Mouse (Mus musculus): ENCODE measurements around the gene Cdcp2.

Gene Cdcp2

GRCm38 (mm10) chr4:107130534-107130933 is 33.8 kb downstream of the Cdcp2 start:
- in situ Hi-C loops (cut with MboI): no loop called here

DNA sequence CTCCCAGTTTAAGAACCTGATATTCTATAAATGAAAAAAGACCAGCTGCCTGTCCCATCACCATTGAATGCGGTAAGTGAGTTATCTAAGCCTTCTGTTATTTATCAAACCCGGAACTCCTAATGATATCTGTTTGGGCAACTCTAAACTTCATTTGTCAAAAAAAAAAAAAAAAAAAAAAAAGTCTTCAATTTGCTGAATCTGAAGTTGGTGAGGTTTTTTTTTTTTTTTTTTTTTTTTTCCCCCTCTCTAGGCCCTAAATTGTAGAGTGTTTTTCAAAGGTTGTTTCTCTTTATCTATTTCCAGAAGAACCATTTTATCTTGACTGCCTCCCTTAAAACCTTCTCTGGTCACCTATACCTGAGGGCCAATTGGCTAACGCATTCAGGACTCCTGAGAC is 38.2 kb downstream of the Cdcp2 start:
- in situ Hi-C loops (cut with MboI): no loop called here

- in situ Hi-C loops (cut with MboI): no loop called here
Measured at GRCm38 (mm10) chr4:107135663-107136062, 39.0 kb downstream of the Cdcp2 start.

- in situ Hi-C loops (cut with MboI): no loop called here
Measured at GRCm38 (mm10) chr4:107136531-107136930, 39.8 kb downstream of the Cdcp2 start.

- in situ Hi-C loops (cut with MboI): no loop called here
Measured at GRCm38 (mm10) chr4:107138948-107139835, 42.5 kb downstream of the Cdcp2 start.

DNA sequence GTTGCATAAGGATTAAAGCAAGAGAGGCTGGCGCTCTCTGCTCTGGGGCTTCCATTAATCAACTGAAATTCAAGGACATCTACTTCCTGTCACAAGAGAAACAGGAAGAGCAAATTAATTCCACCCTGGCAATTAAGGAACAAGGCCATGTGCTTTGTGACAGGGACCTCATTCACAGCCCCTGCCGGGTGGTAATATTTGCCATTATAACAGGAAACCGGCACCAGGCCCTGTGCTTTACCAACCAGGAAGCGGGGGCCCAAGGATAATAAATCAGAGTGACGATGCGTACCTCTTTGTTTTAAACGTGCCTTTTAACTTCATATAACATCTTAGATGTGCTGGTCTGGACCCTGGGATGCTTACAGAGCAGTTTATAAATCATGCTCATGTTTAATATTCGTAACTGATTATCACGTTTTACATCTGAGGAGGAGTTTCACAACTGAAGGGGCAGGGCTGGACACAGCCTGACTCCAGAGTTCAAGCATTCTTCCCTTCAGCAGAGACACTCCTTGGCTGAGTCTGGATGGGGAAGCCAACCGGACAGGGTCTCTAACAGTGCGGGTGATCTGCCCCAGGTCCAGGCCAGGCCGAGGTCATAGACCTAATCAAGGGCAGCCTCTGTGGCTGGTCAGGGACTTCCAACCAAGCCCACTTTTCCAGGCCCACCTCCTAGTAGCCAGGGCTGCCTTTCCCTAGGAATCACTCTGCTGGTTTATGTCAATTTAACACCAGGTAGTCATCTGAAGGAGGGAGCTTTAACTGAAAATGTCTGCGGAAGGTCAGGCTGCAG is 43.3 kb downstream of the Cdcp2 start:
- in situ Hi-C loops (cut with MboI): no loop called here

DNA sequence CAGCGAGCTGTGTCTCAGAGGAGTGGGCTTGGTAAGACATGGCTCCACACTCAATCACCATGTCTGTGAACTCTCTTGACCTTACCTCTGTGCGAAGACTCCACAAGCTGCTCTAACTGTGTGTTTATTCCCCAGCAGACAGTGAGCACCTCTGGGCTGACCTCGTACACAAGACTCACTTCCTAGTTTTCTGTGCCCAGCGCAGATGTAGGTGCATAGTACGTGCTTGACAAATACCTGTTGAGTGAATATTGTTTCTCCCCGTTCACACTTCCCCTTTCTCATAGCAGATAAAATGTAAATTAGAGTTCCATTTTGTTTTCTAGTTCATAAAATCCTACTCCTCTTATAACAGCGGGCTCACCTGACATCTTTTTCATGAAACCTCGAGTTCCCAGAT is 46.8 kb downstream of the Cdcp2 start:
- in situ Hi-C loops (cut with MboI): no loop called here

DNA sequence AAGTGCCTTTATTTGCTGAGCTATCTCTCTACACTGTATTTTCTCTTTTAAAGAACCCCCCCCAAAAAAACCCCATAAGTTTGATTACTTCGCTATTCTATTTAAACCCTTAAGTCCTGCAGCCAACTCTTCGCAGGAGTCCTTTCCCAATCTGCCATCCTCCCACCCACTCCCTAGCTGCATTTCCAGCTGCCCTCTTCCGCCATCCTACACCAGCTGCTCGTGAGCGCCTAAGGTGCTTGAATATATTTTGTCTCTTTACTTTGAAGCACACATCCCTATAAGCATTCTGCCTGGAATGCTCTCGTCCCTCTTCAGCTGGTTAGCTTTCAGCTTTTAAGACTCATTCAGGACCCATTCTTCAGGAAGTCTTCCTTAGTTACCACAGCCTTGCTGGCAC is 54.3 kb downstream of the Cdcp2 start:
- in situ Hi-C loops (cut with MboI): loop anchor here (25.0 kb wide), 1 partner anchor 314 kb away; no protein-coding TSS in a partner anchor

DNA sequence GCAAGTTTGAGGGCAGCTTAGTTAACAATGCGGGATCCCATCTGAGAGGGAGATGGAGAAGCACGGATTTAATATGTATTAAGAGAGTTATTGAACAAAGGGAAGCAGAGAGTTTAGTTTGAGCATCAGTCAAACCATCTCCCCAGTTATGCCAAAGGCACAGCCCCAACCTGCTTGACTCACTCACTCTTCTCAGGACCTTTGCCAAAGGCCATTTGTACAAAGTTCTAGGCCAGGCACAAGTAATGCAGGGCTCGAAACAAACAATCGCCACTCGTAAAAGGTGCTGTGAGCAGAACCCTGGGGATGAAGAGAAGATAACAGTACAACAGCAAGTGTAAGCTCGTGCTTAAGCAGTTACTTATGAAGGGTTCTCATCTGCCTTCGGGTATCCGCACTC is 55.9 kb downstream of the Cdcp2 start:
- in situ Hi-C loops (cut with MboI): loop anchor here (25.0 kb wide), 1 partner anchor 315 kb away; no protein-coding TSS in a partner anchor

GRCm38 (mm10) chr4:107156983-107157401 is 60.3 kb downstream of the Cdcp2 start:
- in situ Hi-C loops (cut with MboI): loop anchor here (25.0 kb wide), 1 partner anchor 320 kb away; no protein-coding TSS in a partner anchor

DNA sequence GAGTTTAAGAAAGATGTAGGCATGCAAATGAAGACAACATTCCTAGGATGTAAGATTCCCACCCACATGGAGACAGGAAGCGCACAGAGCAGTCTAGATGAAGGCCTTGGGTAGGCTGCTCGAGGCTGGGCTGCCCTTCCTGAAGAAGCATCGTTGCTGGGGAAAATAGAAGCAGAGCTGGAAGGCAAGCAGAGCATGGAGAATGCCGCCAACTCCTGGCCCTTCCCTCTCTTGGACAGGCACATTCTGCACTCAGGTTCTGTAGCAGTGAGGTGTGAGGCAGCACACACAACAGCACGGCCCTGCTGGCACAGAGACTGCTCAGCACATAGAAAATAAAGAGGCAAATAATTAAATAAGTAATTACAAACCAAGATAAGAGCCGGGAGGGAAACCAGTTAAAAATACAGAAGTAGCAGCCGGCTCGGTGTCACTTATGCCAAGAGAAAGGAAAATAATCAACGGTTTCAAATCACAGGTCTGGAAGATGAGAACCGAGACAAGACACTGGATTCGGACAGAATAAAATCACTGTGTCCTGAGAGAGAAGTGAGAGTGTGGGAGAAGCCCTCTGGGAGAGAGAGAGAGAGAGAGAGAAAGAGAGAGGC is 62.6 kb downstream of the Cdcp2 start:
- in situ Hi-C loops (cut with MboI): loop anchor here (25.0 kb wide), 1 partner anchor 322 kb away; no protein-coding TSS in a partner anchor

DNA sequence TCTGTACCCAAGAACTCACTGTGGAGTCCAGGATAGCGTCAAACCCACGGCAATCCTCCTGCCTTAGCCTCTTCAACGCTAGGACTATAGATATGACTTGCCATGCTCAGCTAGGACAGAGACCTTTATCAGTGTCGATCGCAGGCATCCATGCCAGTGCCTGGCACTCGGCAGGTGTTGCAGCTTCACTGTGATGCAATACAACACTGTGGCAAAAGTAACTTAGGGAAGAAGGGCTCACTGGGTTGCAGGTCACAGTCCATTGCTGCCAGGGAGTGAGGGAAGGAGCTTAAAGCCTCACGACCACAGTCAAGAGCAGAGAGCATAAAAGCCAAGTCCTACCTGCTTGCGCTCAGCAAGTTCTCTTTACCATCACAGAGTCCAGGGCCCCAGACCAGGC is 63.5 kb downstream of the Cdcp2 start:
- in situ Hi-C loops (cut with MboI): loop anchor here (25.0 kb wide), 1 partner anchor 323 kb away; no protein-coding TSS in a partner anchor
